Mouse (Mus musculus) liver, adult 2 months (tissue): ENCODE data around the gene Rnd1.

Experiments
- CTCF ChIP-seq: fragments of 200-500 bp; IDR thresholded peaks from 2 replicates; pipeline ENCODE4 v1.5.1; 2011; ENCODE audit warnings: low read depth, low read length, control low read depth
- POLR2A ChIP-seq: fragments of 200-500 bp; IDR thresholded peaks from 2 replicates; pipeline ENCODE4 v1.6.1; 2011; ENCODE audit warnings: low read length, control low read depth; ENCODE audit not compliant: insufficient read depth; ENCODE audit errors: extremely low read depth

DNA sequence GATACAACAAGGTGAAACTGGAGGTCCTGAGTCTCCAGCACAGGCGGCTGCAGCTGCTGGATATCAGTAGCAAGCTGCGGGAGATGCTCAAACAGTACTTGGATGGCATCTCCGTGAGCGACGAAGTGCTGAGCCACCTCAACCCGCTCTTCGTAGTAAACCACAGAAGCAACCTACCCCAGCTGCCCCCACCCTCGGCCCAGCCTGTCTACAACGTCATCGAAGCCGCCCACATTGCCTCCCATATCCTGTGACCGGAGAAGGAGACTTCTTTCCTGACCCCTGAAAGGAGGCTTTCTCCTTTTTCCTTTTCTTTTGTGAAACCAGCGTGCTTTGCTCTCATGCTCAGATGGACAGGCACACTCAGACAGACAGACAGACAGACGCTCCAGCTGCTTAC, 45.6 kb upstream of the Rnd1 start:
- no peak for TF ChIP-seq CTCF
- TF ChIP-seq POLR2A = no peak
